Mouse (Mus musculus) heart, embryonic 15.5 days (tissue): ENCODE data around the gene Nagk. TPM values are rescaled to one million over a fixed set of nuclear protein-coding genes. Genes with fewer than 3 reads are reported as not detected.
A peak's percentile ranks its signal among the peaks of the same experiment; 100 is the strongest.
"Not testable (repeated sequence)": the region's sequence is repeated elsewhere in the genome, so short reads cannot be mapped to it uniquely, and the experiment has no call there.

Experiments
- ATAC-seq: fragments of 200-750 bp; cut with Nextera tagmentation; replicated peaks from 2 replicates; pipeline ENCODE4 v1.8.0; 2017; ENCODE audit warnings: low read depth, moderate TSS enrichment; ENCODE audit not compliant: insufficient number of reproducible peaks, insufficient read depth, low FRiP score
- H3K27ac ChIP-seq: fragments of 300-500 bp; sonication (generic); 2 replicates; pipeline ENCODE4 v1.5.1; 2015; ENCODE audit warnings: mild to moderate bottlenecking, inconsistent platforms
- H3K27me3 ChIP-seq: fragments of 300-500 bp; sonication (generic); 2 replicates; pipeline ENCODE4 v1.6.1; 2015; ENCODE audit warnings: inconsistent platforms
- H3K36me3 ChIP-seq: fragments of 300-500 bp; sonication (generic); 2 replicates; pipeline ENCODE4 v1.6.1; 2015; ENCODE audit warnings: mild to moderate bottlenecking, inconsistent platforms
- H3K4me1 ChIP-seq: fragments of 300-500 bp; sonication (generic); replicated peaks from 2 replicates; pipeline ENCODE4 v1.6.1; 2015; ENCODE audit warnings: inconsistent platforms
- H3K4me2 ChIP-seq: fragments of 300-500 bp; sonication (generic); 2 replicates; pipeline ENCODE4 v1.6.1; 2015; ENCODE audit warnings: inconsistent platforms, mild to moderate bottlenecking, moderate library complexity
- H3K4me3 ChIP-seq: fragments of 300-500 bp; sonication (generic); 2 replicates; pipeline ENCODE4 v1.5.1; 2015; ENCODE audit warnings: mild to moderate bottlenecking, inconsistent platforms
- H3K9ac ChIP-seq: fragments of 300-500 bp; sonication (generic); 2 replicates; pipeline ENCODE4 v1.6.1; 2015; ENCODE audit warnings: mild to moderate bottlenecking, inconsistent platforms
- H3K9me3 ChIP-seq: fragments of 300-500 bp; sonication (generic); replicated peaks from 2 replicates; pipeline ENCODE4 v1.6.1; 2016; ENCODE audit warnings: inconsistent platforms
- WGBS: fragments of 180-500 bp; shearing (Covaris S2); methylation state at CpG from one replicate; pipeline ENCODE4 v1.1.7; 2015; ENCODE audit warnings: mixed read lengths; 5-methylcytosine and 5-hydroxymethylcytosine counted together
- polyA plus RNA-seq: library from polyadenylated mRNA; unstranded; fragments of >200 nt; fragmentation: Nextera tagmentation; extraction: Ambion mirVana; gene quantifications from 2 replicates; pipeline ENCODE4 v1.2.1, GENCODE M21; 2015

The Nagk gene
- polyA plus RNA-seq, 1 experiment from 2014 or later: 61.2 TPM

GRCm38 (mm10) chr6:83815801-83816200 lies 21.0 kb downstream of the Nagk start:
- H3K4me2 ChIP-seq: no peak overlapping the region
- WGBS: 90% methylated on average over 3 of the region's 3 CpGs
- no peak overlapping the region for H3K4me3 ChIP-seq
- no peak for ATAC-seq
- no peak overlapping the region for H3K27ac ChIP-seq
- no peaks in the 10 kb centered on the region for H3K4me1 ChIP-seq
- no peak overlapping the region for H3K9ac ChIP-seq
- H3K27me3 ChIP-seq: no peaks in the 10 kb centered on the region
- no peaks in the 10 kb centered on the region for H3K9me3 ChIP-seq
- peaks cover 26% of the 10 kb centered on the region; the same call in 1 of the 2 replicates for H3K36me3 ChIP-seq

- WGBS: 79% methylated on average over 1 of the region's 1 CpGs
- no peak overlapping the region for H3K4me3 ChIP-seq
- no peak overlapping the region for H3K27ac ChIP-seq
- no peaks in the 10 kb centered on the region for H3K9me3 ChIP-seq
- H3K4me2 ChIP-seq: no peak overlapping the region
- ATAC-seq: no peak
- H3K9ac ChIP-seq: no peak overlapping the region
- peaks cover 2% of the 10 kb centered on the region; the same call in 1 of the 2 replicates for H3K4me1 ChIP-seq
- peaks cover 12% of the 10 kb centered on the region; the same call in 1 of the 2 replicates for H3K36me3 ChIP-seq
- no peaks in the 10 kb centered on the region for H3K27me3 ChIP-seq
These were observed 24.2 kb downstream of the Nagk start for GRCm38 (mm10) chr6:83818996-83819395.

- WGBS: 63% methylated on average over 2 of the region's 2 CpGs
- ATAC-seq: no peak
- H3K4me2 ChIP-seq: no peak overlapping the region
- no peak overlapping the region for H3K4me3 ChIP-seq
- no peaks in the 10 kb centered on the region for H3K27me3 ChIP-seq
- peaks cover 2% of the 10 kb centered on the region; the same call in 1 of the 2 replicates for H3K4me1 ChIP-seq
- no peak overlapping the region for H3K9ac ChIP-seq
- H3K9me3 ChIP-seq: no peaks in the 10 kb centered on the region
- no peaks in the 10 kb centered on the region for H3K36me3 ChIP-seq
- H3K27ac ChIP-seq: no peak overlapping the region
These were observed 26.1 kb downstream of the Nagk start for GRCm38 (mm10) chr6:83820727-83821515.

GRCm38 (mm10) chr6:83821856-83822255 lies 27.1 kb downstream of the Nagk start:
- H3K27me3 ChIP-seq: no peaks in the 10 kb centered on the region
- ATAC-seq: no peak
- no peak overlapping the region for H3K4me2 ChIP-seq
- no peak overlapping the region for H3K4me3 ChIP-seq
- 36% methylated on average over 2 of the region's 2 CpGs for WGBS
- no peaks in the 10 kb centered on the region for H3K36me3 ChIP-seq
- no peak overlapping the region for H3K27ac ChIP-seq
- H3K9me3 ChIP-seq: no peaks in the 10 kb centered on the region
- H3K4me1 ChIP-seq: peaks cover 2% of the 10 kb centered on the region; the same call in 1 of the 2 replicates
- H3K9ac ChIP-seq: no peak overlapping the region

GRCm38 (mm10) chr6:83830941-83831605 lies 36.3 kb downstream of the Nagk start:
- 2% methylated on average over 35 of the region's 35 CpGs for WGBS
- Histone ChIP-seq H3K4me3 (peak overlapping the region; percentile 70), H3K9ac (peak overlapping the region; percentile 68), H3K4me1 (peaks cover 15% of the 10 kb centered on the region), H3K9me3 (no peaks in the 10 kb centered on the region), H3K4me2 (peak overlapping the region; percentile 80), H3K27ac (peak overlapping the region; percentile 79), H3K27me3 (no peaks in the 10 kb centered on the region), H3K36me3 (no peaks in the 10 kb centered on the region; the same call in 1 of the 2 replicates)
- peak; percentile 76; the same call in 1 of the 2 replicates for ATAC-seq

GRCm38 (mm10) chr6:83831606-83832123 lies 36.9 kb downstream of the Nagk start, which contains the start of gene Paip2b:
Gene Paip2b, minus strand, starts transcription at chr6:83831741.
- Histone ChIP-seq H3K4me1 (peaks cover 15% of the 10 kb centered on the region), H3K9ac (peak within 1 kb of the TSS; percentile 68), H3K27ac (peak within 1 kb of the TSS; percentile 79), H3K4me2 (peak within 1 kb of the TSS; percentile 80), H3K9me3 (no peaks in the 10 kb centered on the region), H3K4me3 (peak within 1 kb of the TSS; percentile 70), H3K27me3 (no peaks in the 10 kb centered on the region), H3K36me3 (no peaks in the 10 kb centered on the region; the same call in 1 of the 2 replicates)
- WGBS: under 1% methylated on average over 37 of the region's 37 CpGs
- ATAC-seq: peak; percentile 98

GRCm38 (mm10) chr6:83832393-83832792 lies 37.6 kb downstream of the Nagk start:
- peak overlapping the region; percentile 28; the same call in 1 of the 2 replicates for H3K9ac ChIP-seq
- H3K27me3 ChIP-seq: not testable (repeated sequence)

GRCm38 (mm10) chr6:83836826-83837225 lies 42.0 kb downstream of the Nagk start:
- no peak overlapping the region for H3K27ac ChIP-seq
- H3K27me3 ChIP-seq: no peaks in the 10 kb centered on the region
- H3K4me1 ChIP-seq: peaks cover 5% of the 10 kb centered on the region

More at GRCm38 (mm10) chr6:83832393-83832792, 37.6 kb downstream of the Nagk start:
- peak overlapping the region; percentile 61 for H3K4me2 ChIP-seq
- H3K27ac ChIP-seq: peak overlapping the region; percentile 44
- H3K4me1 ChIP-seq: peaks cover 15% of the 10 kb centered on the region
- peak overlapping the region; percentile 37 for H3K4me3 ChIP-seq
- 54% methylated on average over 1 of the region's 1 CpGs for WGBS
- not testable (repeated sequence) for ATAC-seq, H3K36me3 ChIP-seq, H3K9me3 ChIP-seq

GRCm38 (mm10) chr6:83838046-83838445 lies 43.3 kb downstream of the Nagk start:
- WGBS: 56% methylated on average over 2 of the region's 2 CpGs
- H3K9ac ChIP-seq: no peak overlapping the region
- no peaks in the 10 kb centered on the region for H3K36me3 ChIP-seq
- no peak overlapping the region for H3K4me3 ChIP-seq
- no peaks in the 10 kb centered on the region for H3K4me1 ChIP-seq
- no peak overlapping the region for H3K27ac ChIP-seq
- H3K9me3 ChIP-seq: no peaks in the 10 kb centered on the region
- no peak for ATAC-seq
- H3K27me3 ChIP-seq: no peaks in the 10 kb centered on the region
- no peak overlapping the region for H3K4me2 ChIP-seq

More at GRCm38 (mm10) chr6:83836826-83837225, 42.0 kb downstream of the Nagk start:
- Histone ChIP-seq H3K9ac (no peak overlapping the region), H3K4me3 (no peak overlapping the region), H3K9me3 (no peaks in the 10 kb centered on the region), H3K36me3 (no peaks in the 10 kb centered on the region), H3K4me2 (no peak overlapping the region)
- ATAC-seq: no peak
- 88% methylated on average over 2 of the region's 2 CpGs for WGBS

- Histone ChIP-seq H3K27ac (no peak overlapping the region), H3K9ac (no peak overlapping the region), H3K27me3 (no peaks in the 10 kb centered on the region), H3K4me1 (no peaks in the 10 kb centered on the region), H3K4me2 (no peak overlapping the region), H3K9me3 (no peaks in the 10 kb centered on the region), H3K36me3 (no peaks in the 10 kb centered on the region), H3K4me3 (no peak overlapping the region)
- WGBS: 82% methylated on average over 6 of the region's 6 CpGs
- ATAC-seq: no peak
These were observed 45.3 kb downstream of the Nagk start for GRCm38 (mm10) chr6:83840086-83840485.

GRCm38 (mm10) chr6:83844913-83845312 lies 50.1 kb downstream of the Nagk start:
- H3K4me3 ChIP-seq: no peak overlapping the region
- 83% methylated on average over 10 of the region's 10 CpGs for WGBS

More at GRCm38 (mm10) chr6:83844913-83845312, 50.1 kb downstream of the Nagk start:
- Histone ChIP-seq H3K4me2 (no peak overlapping the region), H3K36me3 (no peaks in the 10 kb centered on the region), H3K27me3 (no peaks in the 10 kb centered on the region), H3K9me3 (no peaks in the 10 kb centered on the region), H3K4me1 (no peaks in the 10 kb centered on the region), H3K9ac (no peak overlapping the region), H3K27ac (no peak overlapping the region)
- no peak for ATAC-seq
